Mouse (Mus musculus) MEL (cell line): Measurements from ENCODE around the gene Rhot2. TPM values are rescaled to one million over a fixed set of nuclear protein-coding genes. Genes with fewer than 3 reads are reported as not detected.
A peak's percentile ranks its signal among the peaks of the same experiment; 100 is the strongest.

Experiments
- DNase-seq: peaks from one replicate; pipeline ENCODE4 v3.0.0; 2011; ENCODE audit warnings: low read depth, low spot score
- H3K27ac ChIP-seq: 2 replicates; pipeline ENCODE4 v1.5.1; 2012; ENCODE audit warnings: low read depth, mild to moderate bottlenecking, control low read depth, low read length, moderate library complexity; ENCODE audit not compliant: control insufficient read depth
- H3K27me3 ChIP-seq, 2 experiments: fragments of 150-350 bp in 1 of 2; sonication (generic) in 1 of 2; 2 replicates each; pipeline ENCODE4 v1.6.1; 2012; ENCODE audit warnings: low read length in 2 of 2, mild to moderate bottlenecking in 2 of 2, improper control_type of control experiment in 1 of 2, moderate library complexity in 1 of 2; ENCODE audit not compliant: insufficient read depth in 2 of 2, control insufficient read depth in 1 of 2
- H3K36me3 ChIP-seq, 2 experiments: 2 replicates each; pipeline ENCODE4 v1.6.1; 2012 to 2014; ENCODE audit warnings: low read length in 2 of 2, improper control_type of control experiment in 1 of 2, inconsistent platforms in 1 of 2, mild to moderate bottlenecking in 1 of 2; ENCODE audit not compliant: insufficient read depth in 2 of 2, control insufficient read depth in 1 of 2
- H3K4me1 ChIP-seq, 2 experiments: fragments of 150-350 bp in 1 of 2; sonication (generic) in 1 of 2; 2 replicates each; pipeline ENCODE4 v1.6.1; 2012; ENCODE audit warnings: low read length in 2 of 2, improper control_type of control experiment in 1 of 2, mild to moderate bottlenecking in 1 of 2; ENCODE audit not compliant: insufficient read depth in 2 of 2, control insufficient read depth in 1 of 2
- H3K4me3 ChIP-seq, 2 experiments: fragments of 150-350 bp in 1 of 2; sonication (generic) in 1 of 2; 2 replicates each; pipeline ENCODE4 v1.5.1; 2012; ENCODE audit warnings: low read depth in 2 of 2, low read length in 2 of 2, mild to moderate bottlenecking in 2 of 2, moderate library complexity in 2 of 2, control low read depth in 1 of 2, improper control_type of control experiment in 1 of 2; ENCODE audit not compliant: control insufficient read depth in 1 of 2, insufficient read depth in 1 of 2
- H3K79me2 ChIP-seq: 2 replicates; pipeline ENCODE4 v1.6.1; 2012; ENCODE audit warnings: mild to moderate bottlenecking, low read length, moderate library complexity; ENCODE audit not compliant: control insufficient read depth, poor library complexity, insufficient read depth
- H3K9ac ChIP-seq: 2 replicates; pipeline ENCODE4 v1.6.1; 2012; ENCODE audit warnings: low read depth, mild to moderate bottlenecking, control low read depth, low read length, moderate library complexity; ENCODE audit not compliant: control insufficient read depth, poor library complexity, severe bottlenecking
- H3K9me3 ChIP-seq: fragments of 150-350 bp; sonication (generic); replicated peaks from 2 replicates; pipeline ENCODE4 v1.6.1; 2012; ENCODE audit warnings: mild to moderate bottlenecking, low read length, improper control_type of control experiment, moderate library complexity; ENCODE audit not compliant: insufficient read depth
- HCFC1 ChIP-seq: IDR thresholded peaks from 2 replicates; pipeline ENCODE4 v1.6.1; 2012; ENCODE audit warnings: low read depth, mild to moderate bottlenecking, inconsistent platforms, low read length, improper control_type of control experiment, moderate library complexity
- JUND ChIP-seq: IDR thresholded peaks from 2 replicates; pipeline ENCODE4 v1.6.1; 2011; ENCODE audit warnings: low read depth, mild to moderate bottlenecking, improper control_type of control experiment, low read length
- MAZ ChIP-seq: IDR thresholded peaks from 2 replicates; pipeline ENCODE4 v1.6.1; 2012; ENCODE audit warnings: low read depth, mild to moderate bottlenecking, inconsistent platforms, low read length, improper control_type of control experiment
- MXI1 ChIP-seq: IDR thresholded peaks from 2 replicates; pipeline ENCODE4 v1.6.1; 2011; ENCODE audit warnings: mild to moderate bottlenecking, low read depth, low read length, improper control_type of control experiment
- MYB ChIP-seq: IDR thresholded peaks from 2 replicates; pipeline ENCODE4 v1.6.1; 2011; ENCODE audit warnings: mild to moderate bottlenecking, low read depth, low read length, improper control_type of control experiment
- NELFE ChIP-seq: IDR thresholded peaks from 2 replicates; pipeline ENCODE4 v1.6.1; 2011; ENCODE audit warnings: low read depth, low read length, improper control_type of control experiment
- POLR2A ChIP-seq, 2 experiments: IDR thresholded peaks; 2 replicates each; pipeline ENCODE4 v1.6.1; 2011 to 2012; ENCODE audit warnings: low read length in 2 of 2, mild to moderate bottlenecking in 2 of 2, control low read depth in 1 of 2, improper control_type of control experiment in 1 of 2, low read depth in 1 of 2, moderate library complexity in 1 of 2; ENCODE audit not compliant: control insufficient read depth in 1 of 2, insufficient read depth in 1 of 2, poor library complexity in 1 of 2
- POLR2AphosphoS2 ChIP-seq: IDR thresholded peaks from 2 replicates; pipeline ENCODE4 v1.6.1; 2011; ENCODE audit warnings: low read length, improper control_type of control experiment
- POLR2AphosphoS5 ChIP-seq: IDR thresholded peaks from 2 replicates; pipeline ENCODE4 v1.6.1; 2012; ENCODE audit warnings: low read depth, borderline replicate concordance, mild to moderate bottlenecking, inconsistent platforms, low read length, moderate library complexity, mixed read lengths
- RAD21 ChIP-seq: IDR thresholded peaks from 2 replicates; pipeline ENCODE4 v1.6.1; 2011; ENCODE audit warnings: mild to moderate bottlenecking, low read depth, low read length, improper control_type of control experiment
- SIN3A ChIP-seq: IDR thresholded peaks from 2 replicates; pipeline ENCODE4 v1.6.1; 2012; ENCODE audit warnings: low read length, improper control_type of control experiment, inconsistent platforms
- TBP ChIP-seq: IDR thresholded peaks from 2 replicates; pipeline ENCODE4 v1.8.0; 2011; ENCODE audit warnings: low read depth, low read length, improper control_type of control experiment
- ZMIZ1 ChIP-seq: IDR thresholded peaks from 2 replicates; pipeline ENCODE4 v1.6.1; 2012; ENCODE audit warnings: low read depth, mild to moderate bottlenecking, inconsistent platforms, low read length, improper control_type of control experiment, moderate library complexity
- polyA plus RNA-seq, 2 experiments: library from polyadenylated mRNA; stranded (reverse) in 1 of 2; unstranded in 1 of 2; fragments of >175 nt in 1 of 2; fragments of >200 nt in 1 of 2; gene quantifications; 2 replicates each; pipeline versions ENCODE4 v1.2.1 to v1.2.4; 2012; ENCODE audit warnings: low replicate concordance in 2 of 2, low read depth in 1 of 2; ENCODE audit not compliant: insufficient read length in 2 of 2, insufficient read depth in 1 of 2, missing spikeins in 1 of 2
- total RNA-seq: library from RNA; depleted of rRNA; stranded (reverse); fragments of 300-350 nt; gene quantifications from 2 replicates; pipeline ENCODE4 v1.2.3, GENCODE M21; 2012

Rhot2 gene
- total and polyA plus RNA-seq, 3 experiments: 29.1 to 54.5 TPM; not detected in 1

GRCm38 (mm10) chr17:25796951-25797369 lies 47.7 kb downstream of the Rhot2 start, which contains the start of gene Metrn:
TSS of gene Metrn (minus strand) at chr17:25797136.
- Histone ChIP-seq H3K9ac (peak within 1 kb of the TSS; percentile 73), H3K79me2 (peaks cover 17% of the 10 kb centered on the region), H3K4me3 (peak within 1 kb of the TSS; percentile 69 to 95), H3K4me1 (peaks cover 0 to 24% of the 10 kb centered on the region in 2 experiments; a peak in 1 of 4 replicates), H3K36me3 (peaks cover 0 to 4% of the 10 kb centered on the region in 2 experiments; a peak in 1 of 4 replicates), H3K9me3 (no peaks in the 10 kb centered on the region), H3K27ac (peak within 1 kb of the TSS; percentile 64), H3K27me3 (no peaks in the 10 kb centered on the region)
- DNase-seq: peak; percentile 96
- TF ChIP-seq POLR2AphosphoS5 (peak; percentile 56; the same call in 1 of the 2 replicates), POLR2A (IDR thresholded peaks at IDR 0.05; ENCODE audit: control insufficient read depth in 1 of 2, insufficient read depth in 1 of 2, low read depth in 1 of 2, low read length in 2 of 2, poor library complexity in 1 of 2) (peak; percentile 82 to 92), HCFC1 (peak; percentile 39; the same call in 1 of the 2 replicates), TBP (peak; percentile 64; the same call in 1 of the 2 replicates), MXI1 (peak; percentile 17; the same call in 1 of the 2 replicates), MAZ (no peak), ZMIZ1 (peak; percentile 71; the same call in 1 of the 2 replicates), JUND (no peak), SIN3A (peak; percentile 12; the same call in 1 of the 2 replicates), POLR2AphosphoS2 (peak; percentile 56; the same call in 1 of the 2 replicates), NELFE (peak; percentile 85), MYB (no peak)

DNA sequence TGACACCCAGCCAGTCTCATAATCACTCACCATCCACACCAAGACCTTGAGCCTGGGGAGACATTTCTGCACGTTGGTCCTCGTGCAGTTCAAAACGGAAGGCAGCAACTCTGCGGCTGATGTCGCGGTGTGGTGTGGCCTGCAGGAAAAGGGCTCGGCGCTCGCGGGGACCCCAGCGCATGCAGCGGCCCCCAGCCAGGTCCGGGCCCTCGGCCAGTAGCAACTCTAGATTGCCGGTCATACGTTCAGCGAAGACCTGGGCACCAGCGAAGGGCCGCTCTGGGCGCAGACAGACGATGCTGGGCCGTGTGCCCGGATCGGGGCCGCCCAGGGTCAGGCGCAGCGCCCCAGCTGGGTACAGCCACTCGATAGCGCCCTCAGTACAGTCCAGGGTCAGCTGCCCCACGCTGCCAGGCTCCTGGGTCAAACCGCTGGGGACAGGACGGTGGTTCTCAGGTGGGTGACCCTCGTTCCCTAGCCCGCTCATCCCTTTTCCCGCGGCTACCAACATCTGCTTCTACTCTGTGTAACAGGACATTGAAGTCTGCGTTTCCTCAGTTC lies 48.4 kb downstream of the Rhot2 start:
- no peak overlapping the region for H3K27ac ChIP-seq
- H3K79me2 ChIP-seq: peaks cover 19% of the 10 kb centered on the region
- no peaks in the 10 kb centered on the region for H3K27me3 ChIP-seq
- TF ChIP-seq MAZ: no peak
- 0 out of 4 replicates have a peak, but pooled peaks of 1 of the 2 experiments have one; percentile 1 for TF ChIP-seq POLR2A (IDR thresholded peaks at IDR 0.05; ENCODE audit: control insufficient read depth in 1 of 2, insufficient read depth in 1 of 2, low read depth in 1 of 2, low read length in 2 of 2, poor library complexity in 1 of 2)
- peak overlapping the region; percentile 69 to 95 for H3K4me3 ChIP-seq
- peaks cover 0 to 4% of the 10 kb centered on the region in 2 experiments; a peak in 1 of 4 replicates for H3K36me3 ChIP-seq
- H3K9me3 ChIP-seq: no peaks in the 10 kb centered on the region
- DNase-seq: peak; percentile 40
- peak overlapping the region; percentile 73 for H3K9ac ChIP-seq
- H3K4me1 ChIP-seq: peaks cover 0 to 24% of the 10 kb centered on the region in 2 experiments; a peak in 1 of 4 replicates

GRCm38 (mm10) chr17:25795609-25796092 lies 49.0 kb downstream of the Rhot2 start, which contains the start of gene AC134908.4:
TSS of gene AC134908.4 (minus strand) at chr17:25795659.
- DNase-seq: no peak
- no peak within 1 kb of the TSS for H3K27ac ChIP-seq
- peak within 1 kb of the TSS; percentile 69 to 95 for H3K4me3 ChIP-seq
- H3K36me3 ChIP-seq: peaks cover 0 to 8% of the 10 kb centered on the region in 2 experiments; a peak in 1 of 4 replicates
- H3K9ac ChIP-seq: peak within 1 kb of the TSS; percentile 73
- no peaks in the 10 kb centered on the region for H3K27me3 ChIP-seq
- peaks cover 20% of the 10 kb centered on the region for H3K79me2 ChIP-seq
- no peaks in the 10 kb centered on the region for H3K9me3 ChIP-seq
- TF ChIP-seq RAD21: no peak
- peaks cover 0 to 29% of the 10 kb centered on the region in 2 experiments; a peak in 2 of 4 replicates for H3K4me1 ChIP-seq
